Mouse (Mus musculus) hindbrain, postnatal 0 days (tissue): ENCODE results near the gene Arxes2. TPM values are rescaled to one million over a fixed set of nuclear protein-coding genes. Genes with fewer than 3 reads are reported as not detected.

Experiments used
- ATAC-seq: fragments of 200-750 bp; cut with Nextera tagmentation; 2 replicates; pipeline ENCODE4 v1.8.0; 2017; ENCODE audit warnings: mild to moderate bottlenecking, moderate TSS enrichment, moderate library complexity
- DNase-seq: peaks from one replicate; pipeline ENCODE4 v3.0.0-alpha.2; 2015; ENCODE audit warnings: low spot score
- H3K27ac ChIP-seq: fragments of 300-500 bp; sonication (generic); 2 replicates; pipeline ENCODE4 v1.5.1; 2014; ENCODE audit warnings: mild to moderate bottlenecking
- H3K27me3 ChIP-seq: fragments of 300-500 bp; sonication (generic); 2 replicates; pipeline ENCODE4 v1.6.1; 2014; ENCODE audit warnings: low read length, mixed read lengths; ENCODE audit not compliant: insufficient read depth
- H3K36me3 ChIP-seq: fragments of 300-500 bp; sonication (generic); 2 replicates; pipeline ENCODE4 v1.6.1; 2014; ENCODE audit warnings: low read length, mixed read lengths; ENCODE audit not compliant: insufficient read depth
- H3K4me1 ChIP-seq: fragments of 300-500 bp; sonication (generic); 2 replicates; pipeline ENCODE4 v1.6.1; 2014; ENCODE audit warnings: antibody characterized with exemption, low read length, mixed read lengths; ENCODE audit not compliant: insufficient read depth
- H3K4me2 ChIP-seq: fragments of 300-500 bp; sonication (generic); 2 replicates; pipeline ENCODE4 v1.6.1; 2014; ENCODE audit warnings: low read depth, mild to moderate bottlenecking, low read length, moderate library complexity, mixed read lengths
- H3K4me3 ChIP-seq: fragments of 300-500 bp; sonication (generic); 2 replicates; pipeline ENCODE4 v1.5.1; 2014; ENCODE audit warnings: low read length
- H3K9ac ChIP-seq: fragments of 300-500 bp; sonication (generic); replicated peaks from 2 replicates; pipeline ENCODE4 v1.6.1; 2014; ENCODE audit warnings: mild to moderate bottlenecking, low read length, moderate library complexity, mixed read lengths
- H3K9me3 ChIP-seq: fragments of 300-500 bp; sonication (generic); 2 replicates; pipeline ENCODE4 v1.6.1; 2016; ENCODE audit warnings: low read length, mixed read lengths
- CTCF ChIP-seq: IDR thresholded peaks from 2 replicates; pipeline ENCODE4 v1.5.1; 2016; ENCODE audit warnings: antibody characterized with exemption, control low read depth, low read depth
- WGBS: fragments of 180-500 bp; shearing (Covaris S2); extraction: QIAGEN DNeasy Blood & Tissue Kit; methylation state at CpG from one replicate; pipeline ENCODE4 v1.1.7; 2014; 5-methylcytosine and 5-hydroxymethylcytosine counted together
- polyA plus RNA-seq: library from polyadenylated mRNA; unstranded; fragments of >200 nt; fragmentation: Nextera tagmentation; extraction: Ambion mirVana; gene quantifications from 2 replicates; pipeline ENCODE4 v1.2.1, GENCODE M21; 2015
- total RNA-seq: library from RNA; depleted of rRNA; stranded (reverse); fragments of >200 nt; gene quantifications from 2 replicates; pipeline ENCODE4 v1.2.3, GENCODE M21; 2014; rRNA removed

The Arxes2 gene
- total and polyA plus RNA-seq, 2 experiments from 2014 or later = 177 to 312 TPM

GRCm38 (mm10) chrX:136043726-136044125 lies 50.1 kb downstream of the Arxes2 start:
- Histone ChIP-seq H3K4me3 (no peak overlapping the region), H3K27me3 (no peaks in the 10 kb centered on the region), H3K4me1 (no peaks in the 10 kb centered on the region), H3K36me3 (no peaks in the 10 kb centered on the region), H3K9me3 (no peaks in the 10 kb centered on the region), H3K9ac (no peak overlapping the region), H3K27ac (no peak overlapping the region), H3K4me2 (no peak overlapping the region)
- ATAC-seq (no peak), DNase-seq (no peak)
- WGBS = 87% methylated on average over 1 of the region's 1 CpGs
- no peak for TF ChIP-seq CTCF

Other genes with a start within 250 kb of the Arxes2 start
- gene Bhlhb9, start 196.2 kb upstream of the Arxes2 start, total RNA-seq = 47.6 and 65.9 TPM in 2 replicates
- 96.4 and 98.2 TPM in 2 replicates for gene Bhlhb9, start 196.2 kb upstream of the Arxes2 start, polyA plus RNA-seq
- gene Gprasp2, start 154.8 kb upstream of the Arxes2 start, total RNA-seq = 201 and 270 TPM in 2 replicates
- 239 and 245 TPM in 2 replicates for gene Gprasp2, start 154.8 kb upstream of the Arxes2 start, polyA plus RNA-seq
- 57.8 and 57.9 TPM in 2 replicates for gene Arxes1, start 39.5 kb downstream of the Arxes2 start, total RNA-seq
- 177 and 187 TPM in 2 replicates for gene Arxes1, start 39.5 kb downstream of the Arxes2 start, polyA plus RNA-seq
- gene Bex2, start 74.4 kb downstream of the Arxes2 start, total RNA-seq = 171 and 200 TPM in 2 replicates
- 938 and 961 TPM in 2 replicates for gene Bex2, start 74.4 kb downstream of the Arxes2 start, polyA plus RNA-seq
- not detected in 2 replicates for gene Nxf3, start 91.4 kb downstream of the Arxes2 start, total RNA-seq
- 0.05 TPM in 1 of 2 replicates, not detected in the other for gene Nxf3, start 91.4 kb downstream of the Arxes2 start, polyA plus RNA-seq
- 20.0 and 38.4 TPM in 2 replicates for gene Bex4, start 145.2 kb downstream of the Arxes2 start, total RNA-seq
- 153 and 160 TPM in 2 replicates for gene Bex4, start 145.2 kb downstream of the Arxes2 start, polyA plus RNA-seq
- gene Tceal8, start 178.5 kb downstream of the Arxes2 start, total RNA-seq = 72.2 and 82.6 TPM in 2 replicates
- 138 and 146 TPM in 2 replicates for gene Tceal8, start 178.5 kb downstream of the Arxes2 start, polyA plus RNA-seq
- 3.9 and 4.3 TPM in 2 replicates for gene Tceal5, start 210.1 kb downstream of the Arxes2 start, total RNA-seq
- gene Tceal5, start 210.1 kb downstream of the Arxes2 start, polyA plus RNA-seq = 45.2 and 45.8 TPM in 2 replicates
- 0.86 and 2.4 TPM in 2 replicates for gene Tceal7, start 221.0 kb downstream of the Arxes2 start, total RNA-seq
- gene Tceal7, start 221.0 kb downstream of the Arxes2 start, polyA plus RNA-seq = 3.5 and 4.1 TPM in 2 replicates
- 38.9 and 58.8 TPM in 2 replicates for gene Bex1, start 221.7 kb downstream of the Arxes2 start, total RNA-seq
- 272 and 279 TPM in 2 replicates for gene Bex1, start 221.7 kb downstream of the Arxes2 start, polyA plus RNA-seq